Mouse (Mus musculus): Measurements from ENCODE around the gene Lrch4.

GRCm38 (mm10) chr5:137610056-137610455, 18.9 kb upstream of the Lrch4 start:
- no peak for TF ChIP-seq CTCF (IDR thresholded peaks at IDR 0.05; ENCODE audit: borderline replicate concordance, control insufficient read depth, extremely low read depth, insufficient read depth, low read length, poor library complexity)
- TF ChIP-seq POLR2A (IDR thresholded peaks at IDR 0.05; ENCODE audit: control insufficient read depth, extremely low read depth, insufficient read depth, low read length, poor library complexity), result no peak
